Mouse (Mus musculus) C2C12 (cell line): ENCODE data around the gene Hpse2.

Experiments used
- CTCF ChIP-seq: IDR thresholded peaks from one replicate; pipeline ENCODE4 v1.5.1; 2011; ENCODE audit not compliant: control insufficient read depth, insufficient read depth, insufficient read length
- USF1 ChIP-seq: IDR thresholded peaks from one replicate; pipeline ENCODE4 v1.6.1; 2011; ENCODE audit warnings: low read depth, mild to moderate bottlenecking, control low read depth, moderate library complexity

DNA sequence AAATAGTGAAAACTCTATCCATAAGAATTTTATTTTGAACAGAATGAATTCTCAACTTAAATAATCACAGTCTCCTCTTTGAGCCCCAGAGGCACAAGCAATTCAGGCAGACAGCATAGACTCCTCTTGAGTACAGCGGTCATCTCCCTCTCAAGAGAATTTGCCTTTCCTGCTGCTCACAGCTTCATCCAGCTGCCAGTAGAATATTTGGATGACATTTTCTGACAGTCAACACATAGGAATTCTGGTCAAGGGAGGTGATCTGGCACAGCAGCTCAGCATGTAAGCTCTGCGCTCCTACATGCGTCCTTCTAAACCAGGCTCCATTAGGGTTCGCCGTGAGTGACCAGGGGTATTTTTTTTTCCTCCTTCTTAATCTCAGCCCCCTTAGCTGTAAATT is 232.6 kb downstream of the Hpse2 start:
- TF ChIP-seq CTCF (no peak), USF1 (no peak)
